Mouse (Mus musculus) liver, embryonic 14.5 days (tissue): ENCODE measurements at regions not wholly inside any gene's neighbourhood (a gene's known extent, or its start where the extent isn't known, plus 50 kb on each side); places are given as distances from the start of the nearest gene placed in this dataset.

Experiments used
- CTCF ChIP-seq: IDR thresholded peaks from 2 replicates; pipeline ENCODE4 v1.5.1; 2016; ENCODE audit warnings: antibody characterized with exemption, low read depth, control low read depth
- EP300 ChIP-seq: IDR thresholded peaks from 2 replicates; pipeline ENCODE4 v1.6.1; 2016; ENCODE audit warnings: antibody characterized with exemption, low read depth

GRCm38 (mm10) chr7:65790264-65790663 lies 71.3 kb upstream of the Pcsk6 start:
- TF ChIP-seq CTCF, result no peak
- no peak for TF ChIP-seq EP300
